ENCODE assay signal across 8 mouse cellular contexts in genomic region chr13:114387074-114387487, GRCm38 (mm10). TPM values are rescaled to one million over a fixed set of nuclear protein-coding genes. Genes with fewer than 3 reads are reported as not detected.
DNase-seq lines count a peak whose midpoint lies in the region; ATAC-seq and TF ChIP-seq lines count a peak whose summit lies in the region.

No protein-coding gene starts in this region.

- H3K4me1 ChIP-seq in heart, adult 2 months (ENCODE audit: control insufficient read depth, insufficient read depth, low read length): no peaks in the 10 kb centered on the region
- no peaks in the 10 kb centered on the region; the same call in 1 of the 2 replicates for H3K4me1 ChIP-seq in embryonic fibroblast, embryonic 13.5 days (ENCODE audit: control insufficient read depth, insufficient read depth, low read length)
- peaks cover 11% of the 10 kb centered on the region for H3K4me1 ChIP-seq in limb, embryonic 15.5 days

- H3K79me2 ChIP-seq in heart, adult 2 months (replicated peaks; ENCODE audit: control insufficient read depth, insufficient read depth, low read length): peaks cover 5% of the 10 kb centered on the region

- peak overlapping the region; percentile 86 for H3K27ac ChIP-seq in heart, adult 2 months
- H3K27ac ChIP-seq in embryonic fibroblast, embryonic 13.5 days (ENCODE audit: insufficient read depth, low read length): no peak overlapping the region
- H3K27ac ChIP-seq in limb, embryonic 15.5 days: peak overlapping the region; percentile 84; the same call in 1 of the 2 replicates

- H3K4me2 ChIP-seq in limb, embryonic 15.5 days: peak overlapping the region; percentile 61

- no peak for TF ChIP-seq POLR2A in heart, adult 2 months (IDR thresholded peaks at IDR 0.05; ENCODE audit: insufficient read depth, low read depth, low read length)
- TF ChIP-seq POLR2A in embryonic fibroblast, embryonic 13.5 days (IDR thresholded peaks at IDR 0.05; ENCODE audit: low read depth, low read length): no peak

- peak overlapping the region; percentile 69 for H3K9ac ChIP-seq in heart, adult 2 months (ENCODE audit: low read depth, low read length)
- peak overlapping the region; percentile 73 for H3K9ac ChIP-seq in limb, embryonic 15.5 days

- intact Hi-C loops in heart, adult 2 months (cut with DNase I): loop anchor here (5.0 kb wide), 1 partner anchor 595 kb away; the partner anchor contains the start of gene Arl15

- no peak for TF ChIP-seq EP300 in heart, adult 2 months (IDR thresholded peaks at IDR 0.05; ENCODE audit: insufficient read depth, low read depth, low read length)

- no peaks in the 10 kb centered on the region for H3K36me3 ChIP-seq in heart, adult 2 months (ENCODE audit: control insufficient read depth, insufficient read depth, low read length)
- H3K36me3 ChIP-seq in limb, embryonic 15.5 days: peaks cover 7% of the 10 kb centered on the region; the same call in 1 of the 2 replicates
- no peaks in the 10 kb centered on the region for H3K36me3 ChIP-seq in splenic B cell, adult 2 months (ENCODE audit: control insufficient read depth, insufficient read depth, low read length, poor library complexity, severe bottlenecking)

- H3K4me3 ChIP-seq in heart, adult 2 months: peak overlapping the region; percentile 99
- peak overlapping the region; percentile 94 for H3K4me3 ChIP-seq in embryonic fibroblast, embryonic 13.5 days (ENCODE audit: insufficient read depth, low read length)
- H3K4me3 ChIP-seq in limb, embryonic 15.5 days: peak overlapping the region; percentile 91

- 1% methylated on average over 10 of the region's 10 CpGs for WGBS in heart, adult 2 months
- 2% methylated on average over 10 of the region's 10 CpGs for WGBS in limb, embryonic 15.5 days

- H3K9me3 ChIP-seq in limb, embryonic 15.5 days: no peaks in the 10 kb centered on the region

- TF ChIP-seq CTCF in heart, adult 2 months (IDR thresholded peaks at IDR 0.05): no peak
- TF ChIP-seq CTCF in embryonic fibroblast, embryonic 13.5 days (IDR thresholded peaks at IDR 0.05; ENCODE audit: borderline replicate concordance, insufficient read depth, low read length): no peak

- no peaks in the 10 kb centered on the region for H3K27me3 ChIP-seq in heart, adult 2 months (ENCODE audit: control insufficient read depth, insufficient read depth, low read length)
- H3K27me3 ChIP-seq in limb, embryonic 15.5 days: no peaks in the 10 kb centered on the region
- H3K27me3 ChIP-seq in splenic B cell, adult 2 months (ENCODE audit: control insufficient read depth, insufficient read depth, low read length, poor library complexity, severe bottlenecking): no peaks in the 10 kb centered on the region; the same call in 1 of the 2 replicates

- ATAC-seq in CD4-positive, CD25-positive, alpha-beta regulatory T cell, adult 4 months: peak; percentile 58
- no peak for ATAC-seq in limb, embryonic 15.5 days (ENCODE audit: insufficient number of reproducible peaks, low FRiP score, low TSS enrichment, low read depth)

- no peak for DNase-seq in heart, adult 2 months
- no peak for DNase-seq in heart, adult 8-10 months (ENCODE audit: low spot score)
- peak; percentile 25 for DNase-seq in splenic B cell, adult 2 months (ENCODE audit: low read depth, low spot score)
- DNase-seq in embryo, embryonic 10 days (ENCODE audit: low spot score): no peak
- no peak for DNase-seq in cerebellum, adult 9-10 months

RNA-seq across cellular contexts. Expression of gene Ndufs4, which starts 1.0 kb away (rescaled TPM):
- total RNA-seq in heart, adult 2 months (2021): 100 to 1,000 TPM; 493 to 588 TPM
- 173 and 185 TPM in 2 replicates for polyA plus RNA-seq in heart, adult 2 months (2012; rRNA removed)
- total RNA-seq in heart, adult 8-10 months (2022): 100 to 1,000 TPM; 594 to 617 (median 604) TPM
- polyA plus RNA-seq in CD4-positive, CD25-positive, alpha-beta regulatory T cell, adult 4 months (2017; shearing (Covaris generic)): 100 to 1,000 TPM; 159 to 188 TPM
- 106 and 116 TPM in 2 replicates for polyA plus RNA-seq in embryonic fibroblast, embryonic 13.5 days (2011; ENCODE audit: insufficient read length, low read depth, missing spikeins)
- polyA plus RNA-seq in limb, embryonic 15.5 days (2015; fragmentation: Nextera tagmentation; extraction: Ambion mirVana): 241 and 251 TPM in 2 replicates
